Mouse (Mus musculus) kidney, adult 2 months (tissue): ENCODE data around the gene Ilk. TPM values are rescaled to one million over a fixed set of nuclear protein-coding genes. Genes with fewer than 3 reads are reported as not detected.
A peak's percentile ranks its signal among the peaks of the same experiment; 100 is the strongest.

Experiments used
- DNase-seq: peaks from one replicate; pipeline ENCODE4 v3.0.0; 2021
- H3K27ac ChIP-seq: fragments of 200-500 bp; 2 replicates; pipeline ENCODE4 v1.5.1; 2012; ENCODE audit warnings: low read depth, low read length, control low read depth, inconsistent platforms; ENCODE audit not compliant: insufficient read depth
- H3K27me3 ChIP-seq: fragments of 200-500 bp; replicated peaks from 2 replicates; pipeline ENCODE4 v1.6.1; 2012; ENCODE audit warnings: mild to moderate bottlenecking, moderate library complexity, low read length, inconsistent platforms; ENCODE audit not compliant: control insufficient read depth, insufficient read depth
- H3K36me3 ChIP-seq: fragments of 200-500 bp; 2 replicates; pipeline ENCODE4 v1.6.1; 2012; ENCODE audit warnings: mild to moderate bottlenecking, moderate library complexity, low read length, inconsistent platforms; ENCODE audit not compliant: control insufficient read depth, insufficient read depth
- H3K4me1 ChIP-seq: fragments of 200-500 bp; 2 replicates; pipeline ENCODE4 v1.6.1; 2011; ENCODE audit warnings: low read length; ENCODE audit not compliant: control insufficient read depth, insufficient read depth
- H3K4me3 ChIP-seq: fragments of 200-500 bp; 2 replicates; pipeline ENCODE4 v1.5.1; 2011; ENCODE audit warnings: mild to moderate bottlenecking, low read depth, low read length, control low read depth; ENCODE audit not compliant: insufficient read depth
- CTCF ChIP-seq: fragments of 200-500 bp; conservative IDR thresholded peaks from 2 replicates; pipeline ENCODE4 v1.5.1; 2011; ENCODE audit warnings: low read depth, mild to moderate bottlenecking, control low read depth, low read length, moderate library complexity, mixed read lengths; ENCODE audit not compliant: insufficient read depth, insufficient read length
- POLR2A ChIP-seq: fragments of 200-500 bp; IDR thresholded peaks from one replicate; pipeline ENCODE4 v1.6.1; 2011; ENCODE audit warnings: low read depth, low read length, control low read depth
- WGBS: fragments of 180-500 bp; shearing (Covaris S2); methylation state at CpG from one replicate; pipeline ENCODE4 v1.1.7; 2018; 5-methylcytosine and 5-hydroxymethylcytosine counted together
- polyA plus RNA-seq: library from polyadenylated mRNA; depleted of rRNA; stranded (reverse); fragments of >200 nt; gene quantifications from 2 replicates; pipeline ENCODE4 v1.2.3, GENCODE M21; 2012

Ilk gene
- polyA plus RNA-seq, 1 experiment = 137 TPM

- no peak for TF ChIP-seq CTCF
- no peak for TF ChIP-seq POLR2A
- Histone ChIP-seq H3K4me3 (no peak overlapping the region), H3K27ac (no peak overlapping the region), H3K27me3 (no peaks in the 10 kb centered on the region), H3K36me3 (no peaks in the 10 kb centered on the region), H3K4me1 (no peaks in the 10 kb centered on the region)
- no peak for DNase-seq
- 82% methylated on average over 2 of the region's 2 CpGs for WGBS
These were observed 39.6 kb downstream of the Ilk start for GRCm38 (mm10) chr7:105776026-105776425.

- Histone ChIP-seq H3K4me1 (no peaks in the 10 kb centered on the region), H3K36me3 (no peaks in the 10 kb centered on the region), H3K27ac (no peak overlapping the region), H3K4me3 (no peak overlapping the region), H3K27me3 (no peaks in the 10 kb centered on the region)
- 80% methylated on average over 1 of the region's 1 CpGs for WGBS
- TF ChIP-seq CTCF (no peak), POLR2A (no peak)
- DNase-seq = no peak
These were observed 40.9 kb downstream of the Ilk start for GRCm38 (mm10) chr7:105777316-105777715.

GRCm38 (mm10) chr7:105777797-105778552, 41.6 kb downstream of the Ilk start:
- Histone ChIP-seq H3K4me1 (no peaks in the 10 kb centered on the region), H3K4me3 (no peak overlapping the region), H3K36me3 (no peaks in the 10 kb centered on the region), H3K27ac (peak overlapping the region; percentile 58), H3K27me3 (no peaks in the 10 kb centered on the region)
- 33% methylated on average over 13 of the region's 13 CpGs for whole genome bisulfite sequencing
- peak; percentile 75 for DNase-seq
- no peak for TF ChIP-seq CTCF
- no peak for TF ChIP-seq POLR2A

GRCm38 (mm10) chr7:105778553-105779265, 42.3 kb downstream of the Ilk start:
- Histone ChIP-seq H3K4me1 (no peaks in the 10 kb centered on the region), H3K27me3 (no peaks in the 10 kb centered on the region), H3K4me3 (no peak overlapping the region), H3K36me3 (no peaks in the 10 kb centered on the region), H3K27ac (peak overlapping the region; percentile 58)
- TF ChIP-seq POLR2A (no peak), CTCF (no peak)
- WGBS = 34% methylated on average over 4 of the region's 4 CpGs
- peak; percentile 51 for DNase-seq

GRCm38 (mm10) chr7:105783861-105784260, 47.5 kb downstream of the Ilk start:
- H3K27ac ChIP-seq = no peak overlapping the region
- H3K4me3 ChIP-seq = no peak overlapping the region
- no peaks in the 10 kb centered on the region for H3K36me3 ChIP-seq
- TF ChIP-seq POLR2A = no peak
- no peak for TF ChIP-seq CTCF
- H3K27me3 ChIP-seq = peaks cover 4% of the 10 kb centered on the region; the same call in 1 of the 2 replicates
- no peak for DNase-seq
- 47% methylated on average over 4 of the region's 4 CpGs for WGBS
- 0 out of 2 replicates have a peak, but pooled peaks cover 4% of the 10 kb centered on the region for H3K4me1 ChIP-seq

- TF ChIP-seq POLR2A = no peak
- no peak for TF ChIP-seq CTCF
- Histone ChIP-seq H3K36me3 (no peaks in the 10 kb centered on the region), H3K27ac (no peak overlapping the region), H3K4me1 (0 out of 2 replicates have a peak, but pooled peaks cover 4% of the 10 kb centered on the region), H3K4me3 (no peak overlapping the region), H3K27me3 (peaks cover 4% of the 10 kb centered on the region; the same call in 1 of the 2 replicates)
- DNase-seq = no peak
- 16% methylated on average over 4 of the region's 4 CpGs for WGBS
These were observed 48.2 kb downstream of the Ilk start for GRCm38 (mm10) chr7:105784556-105784955.

- WGBS = 14% methylated on average over 20 of the region's 20 CpGs
- H3K27ac ChIP-seq = no peak overlapping the region
- TF ChIP-seq CTCF = no peak
- TF ChIP-seq POLR2A = no peak
- 0 out of 2 replicates have a peak, but pooled peaks cover 4% of the 10 kb centered on the region for H3K4me1 ChIP-seq
- no peak for DNase-seq
- peak overlapping the region; percentile 83; the same call in 1 of the 2 replicates for H3K4me3 ChIP-seq
- H3K27me3 ChIP-seq = peaks cover 4% of the 10 kb centered on the region; the same call in 1 of the 2 replicates
- no peaks in the 10 kb centered on the region for H3K36me3 ChIP-seq
These were observed 50.3 kb downstream of the Ilk start for GRCm38 (mm10) chr7:105786506-105787284.
